Mouse (Mus musculus) limb, embryonic 10.5 days (tissue): ENCODE measurements around the gene Col9a2. TPM values are rescaled to one million over a fixed set of nuclear protein-coding genes. Genes with fewer than 3 reads are reported as not detected.

ENCODE experiments used
- DNase-seq: peaks from one replicate; pipeline ENCODE4 v3.0.0-alpha.2; 2017; ENCODE audit warnings: low spot score
- H3K27ac ChIP-seq: fragments of 300-500 bp; sonication (generic); 2 replicates; pipeline ENCODE4 v1.5.1; 2016; ENCODE audit warnings: mild to moderate bottlenecking
- H3K27me3 ChIP-seq: fragments of 300-500 bp; sonication (generic); 2 replicates; pipeline ENCODE4 v1.6.1; 2016; ENCODE audit warnings: low read depth, mild to moderate bottlenecking; ENCODE audit not compliant: poor library complexity, severe bottlenecking
- H3K36me3 ChIP-seq: fragments of 300-500 bp; sonication (generic); 2 replicates; pipeline ENCODE4 v1.6.1; 2016; ENCODE audit warnings: mild to moderate bottlenecking, moderate library complexity
- H3K4me1 ChIP-seq: fragments of 300-500 bp; sonication (generic); 2 replicates; pipeline ENCODE4 v1.6.1; 2016
- H3K4me3 ChIP-seq: fragments of 300-500 bp; sonication (generic); 2 replicates; pipeline ENCODE4 v1.5.1; 2016; ENCODE audit warnings: mild to moderate bottlenecking, moderate library complexity
- H3K9me3 ChIP-seq: fragments of 300-500 bp; sonication (generic); replicated peaks from 2 replicates; pipeline ENCODE4 v1.6.1; 2016; ENCODE audit warnings: mild to moderate bottlenecking
- WGBS: fragments of 180-500 bp; shearing (Covaris S2); methylation state at CpG from one replicate; pipeline ENCODE4 v1.1.7; 2016; 5-methylcytosine and 5-hydroxymethylcytosine counted together
- polyA plus RNA-seq: library from polyadenylated mRNA; unstranded; fragments of >200 nt; fragmentation: Nextera tagmentation; extraction: Ambion mirVana; gene quantifications from 2 replicates; pipeline ENCODE4 v1.2.1, GENCODE M21; 2016

Col9a2 gene
- 1.1 and 9.1 TPM in 2 replicates for polyA plus RNA-seq

DNA sequence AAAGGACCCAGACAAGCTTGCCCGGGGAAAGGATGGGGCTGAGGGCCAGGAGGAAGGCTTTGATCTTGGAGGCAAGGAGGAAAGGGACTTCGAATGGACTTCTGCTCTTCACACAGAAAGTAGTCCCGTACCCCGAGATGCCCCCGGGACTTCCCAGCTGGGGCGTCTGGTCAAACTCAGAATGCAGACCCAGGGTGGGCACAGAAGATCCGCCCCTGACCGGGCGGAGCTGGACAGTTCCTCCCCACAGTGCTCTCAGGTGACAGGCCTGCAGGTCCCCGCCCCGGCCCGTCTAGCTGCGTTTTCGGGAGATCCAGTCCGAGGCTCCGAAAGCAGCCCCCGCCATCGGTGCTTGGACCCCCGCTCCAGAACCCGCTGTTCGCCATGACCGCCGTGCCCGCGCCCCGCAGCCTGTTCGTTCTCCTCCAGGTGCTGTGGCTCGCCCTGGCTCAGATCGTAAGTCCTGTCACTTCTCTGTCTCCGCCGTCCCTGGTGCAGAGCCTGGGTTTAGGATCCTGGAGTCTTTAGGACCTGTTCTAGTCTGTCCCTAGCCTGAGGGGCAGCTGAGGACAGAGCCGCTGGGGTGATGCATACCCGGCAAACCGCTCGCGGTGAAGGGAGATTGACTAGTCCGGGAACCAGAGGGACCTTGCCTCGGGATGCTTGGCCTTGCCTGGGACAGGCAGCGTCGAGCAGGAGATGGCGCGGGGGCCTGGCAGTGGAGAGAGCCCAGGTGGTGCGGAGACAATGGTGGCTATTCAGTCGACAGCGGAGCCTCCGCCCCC lies at the start of gene Col9a2:
Gene Col9a2, plus strand, starts transcription at position 55 of the 785 bp plus-strand sequence.
- no peaks in the 10 kb centered on the region for H3K36me3 ChIP-seq
- DNase-seq = peak; percentile 58
- peak within 1 kb of the TSS; percentile 67; the same call in 1 of the 2 replicates for H3K27ac ChIP-seq
- WGBS = 3% methylated on average over 46 of the region's 46 CpGs
- H3K9me3 ChIP-seq = no peaks in the 10 kb centered on the region
- peak within 1 kb of the TSS; percentile 53 for H3K4me3 ChIP-seq
- peaks cover 39% of the 10 kb centered on the region for H3K27me3 ChIP-seq
- H3K4me1 ChIP-seq = peaks cover 32% of the 10 kb centered on the region

DNA sequence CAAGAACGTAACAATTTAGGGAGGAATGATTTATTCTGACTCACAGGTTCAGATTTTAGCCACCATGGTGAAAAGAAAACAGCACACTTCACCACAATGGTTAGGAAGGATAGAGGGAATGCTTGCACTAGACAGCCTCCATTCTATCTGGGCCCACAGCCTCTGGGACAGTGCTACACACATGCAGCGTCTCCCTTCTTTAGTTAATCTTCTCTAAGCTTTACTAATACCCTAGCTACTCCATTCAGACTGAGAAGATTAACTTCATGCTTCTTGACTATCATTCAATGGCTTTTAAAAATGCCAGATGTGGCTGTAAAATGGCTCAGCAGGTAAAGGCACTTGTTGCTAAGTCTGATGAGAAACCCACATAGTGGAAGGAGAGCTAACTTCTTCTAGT lies 46.9 kb upstream of the Col9a2 start:
- Histone ChIP-seq H3K27me3 (no peaks in the 10 kb centered on the region), H3K27ac (no peak overlapping the region), H3K9me3 (no peaks in the 10 kb centered on the region), H3K4me3 (no peak overlapping the region), H3K4me1 (no peaks in the 10 kb centered on the region), H3K36me3 (no peaks in the 10 kb centered on the region)
- 76% methylated on average over 2 of the region's 2 CpGs for WGBS
- no peak for DNase-seq

DNA sequence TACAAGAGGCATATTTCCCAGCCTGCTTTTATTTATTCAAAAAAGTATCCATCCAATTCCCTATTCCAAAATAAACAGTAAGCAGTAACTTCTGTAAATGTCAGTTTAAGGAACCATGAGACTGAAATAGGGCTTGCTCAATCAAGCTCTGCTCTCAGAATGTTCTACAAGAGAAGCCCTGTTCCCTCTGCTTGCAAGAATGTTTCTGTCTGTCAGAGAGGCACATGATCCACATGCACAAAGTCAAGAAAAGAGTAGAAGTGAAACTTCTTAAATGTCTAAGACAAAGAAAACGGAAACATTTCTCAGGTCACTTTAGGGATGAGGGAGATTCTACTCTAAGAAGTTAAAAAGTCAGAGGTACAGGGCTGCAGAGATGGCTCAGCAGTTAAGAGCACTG lies 46.2 kb upstream of the Col9a2 start:
- Histone ChIP-seq H3K4me1 (no peaks in the 10 kb centered on the region), H3K9me3 (no peaks in the 10 kb centered on the region), H3K4me3 (no peak overlapping the region), H3K27me3 (no peaks in the 10 kb centered on the region), H3K27ac (no peak overlapping the region), H3K36me3 (no peaks in the 10 kb centered on the region)
- 95% methylated on average over 1 of the region's 1 CpGs for WGBS
- DNase-seq = no peak

DNA sequence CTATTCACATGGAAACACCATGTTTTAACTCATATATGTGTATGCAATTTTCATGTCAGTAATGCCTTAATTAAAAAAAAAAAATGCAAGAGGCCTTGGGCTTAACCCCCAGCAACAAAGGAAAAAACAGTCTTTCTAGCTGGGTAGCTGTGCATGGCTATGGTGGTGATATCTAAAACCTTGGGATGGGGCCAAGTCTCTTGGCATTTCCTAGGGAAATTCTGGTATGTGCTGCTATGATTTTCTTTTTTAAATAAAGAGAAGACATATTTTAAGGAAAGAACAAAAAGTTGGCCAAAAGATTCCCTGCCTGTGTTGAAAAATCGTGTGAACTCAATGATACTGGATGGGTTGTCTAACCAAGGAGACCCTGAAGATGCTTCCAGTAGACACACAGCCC lies 43.3 kb upstream of the Col9a2 start:
- H3K4me1 ChIP-seq = peaks cover 4% of the 10 kb centered on the region; the same call in 1 of the 2 replicates
- H3K9me3 ChIP-seq = no peaks in the 10 kb centered on the region
- no peak overlapping the region for H3K27ac ChIP-seq
- H3K27me3 ChIP-seq = no peaks in the 10 kb centered on the region
- DNase-seq = no peak
- H3K4me3 ChIP-seq = no peak overlapping the region
- no peaks in the 10 kb centered on the region for H3K36me3 ChIP-seq
- 76% methylated on average over 1 of the region's 1 CpGs for WGBS

DNA sequence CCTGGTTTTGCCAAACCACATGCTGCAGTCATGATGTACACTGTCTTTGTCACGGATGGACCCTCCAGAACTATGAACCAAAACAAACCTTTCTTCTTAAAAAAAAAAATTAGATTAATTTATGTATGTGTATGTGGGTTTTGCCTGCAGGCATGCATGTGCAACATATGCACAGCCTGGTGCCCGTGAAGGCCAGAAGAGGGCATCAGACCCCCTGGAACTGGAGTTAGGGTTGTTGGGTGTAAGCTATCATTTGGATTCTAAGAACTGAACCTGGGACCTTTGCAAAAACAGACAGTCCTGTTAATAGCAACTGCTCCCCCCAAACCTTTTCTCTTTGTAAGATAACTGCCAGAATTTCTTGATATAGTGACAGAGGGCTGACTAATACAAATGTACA lies 38.1 kb upstream of the Col9a2 start:
- H3K27ac ChIP-seq = no peak overlapping the region
- peaks cover 39% of the 10 kb centered on the region for H3K4me1 ChIP-seq
- H3K27me3 ChIP-seq = no peaks in the 10 kb centered on the region
- no peak overlapping the region for H3K4me3 ChIP-seq
- H3K9me3 ChIP-seq = no peaks in the 10 kb centered on the region
- no peak for DNase-seq
- WGBS = 90% methylated on average over 2 of the region's 2 CpGs
- no peaks in the 10 kb centered on the region for H3K36me3 ChIP-seq

DNA sequence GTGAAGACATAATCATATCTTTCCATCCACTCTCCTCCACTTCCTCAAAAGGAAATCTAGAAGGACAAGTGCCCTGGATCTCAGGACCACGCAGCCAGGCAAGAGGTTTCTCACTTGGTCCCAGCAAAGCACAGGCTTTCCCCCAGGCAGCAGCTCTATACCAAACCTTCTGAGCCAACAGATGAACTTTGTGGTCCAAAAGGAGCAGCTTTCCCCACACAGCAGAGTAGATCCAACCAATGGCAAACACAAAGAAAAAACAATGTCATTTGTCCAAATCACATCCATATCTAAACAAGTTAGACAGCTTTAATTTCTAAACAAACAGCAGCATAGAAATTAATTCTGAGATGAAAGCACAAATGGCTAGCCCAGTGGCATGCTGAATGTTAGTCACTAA lies 37.5 kb upstream of the Col9a2 start:
- H3K36me3 ChIP-seq = no peaks in the 10 kb centered on the region
- H3K9me3 ChIP-seq = no peaks in the 10 kb centered on the region
- H3K4me3 ChIP-seq = no peak overlapping the region
- peaks cover 41% of the 10 kb centered on the region for H3K4me1 ChIP-seq
- WGBS = 55% methylated on average over 1 of the region's 1 CpGs
- DNase-seq = no peak
- no peak overlapping the region for H3K27ac ChIP-seq
- H3K27me3 ChIP-seq = no peaks in the 10 kb centered on the region

DNA sequence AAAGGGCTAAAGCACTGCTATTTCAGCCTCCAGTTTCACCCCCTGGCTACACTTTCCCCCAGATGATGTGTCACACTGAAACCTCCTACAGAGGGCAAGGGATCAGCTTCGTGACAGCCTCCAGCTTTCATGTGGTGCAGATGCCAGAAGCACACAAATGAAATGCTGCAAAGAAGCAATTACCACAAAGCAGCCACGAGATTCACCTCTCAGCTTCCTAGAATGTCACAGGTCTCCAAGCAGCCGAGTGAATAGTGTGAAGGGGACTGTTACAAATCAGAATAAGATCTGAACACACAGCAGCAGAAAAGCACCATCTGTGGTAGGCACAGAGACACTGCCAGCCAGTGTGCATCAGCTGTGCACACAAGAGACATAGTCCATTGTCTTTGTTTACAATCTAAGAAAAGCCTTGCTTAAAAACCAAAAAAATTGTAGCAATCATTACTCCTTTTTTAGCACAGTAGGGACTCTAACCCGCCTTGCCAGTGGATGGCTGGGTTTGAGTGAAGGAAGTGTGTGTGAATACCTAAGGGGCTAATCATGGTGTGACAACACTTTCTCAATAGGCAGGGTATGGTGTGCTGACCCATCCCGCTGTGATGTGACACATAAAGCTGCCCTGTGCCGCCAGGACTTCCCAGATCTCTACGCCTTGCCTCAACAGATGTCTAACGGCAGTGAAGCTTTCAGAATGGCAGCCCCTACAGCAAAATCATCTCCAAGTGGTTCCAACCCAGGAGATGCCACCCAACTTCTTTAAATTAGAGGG lies 36.6 kb upstream of the Col9a2 start:
- peak overlapping the region; percentile 54; the same call in 1 of the 2 replicates for H3K27ac ChIP-seq
- no peak overlapping the region for H3K4me3 ChIP-seq
- H3K27me3 ChIP-seq = no peaks in the 10 kb centered on the region
- DNase-seq = no peak
- 23% methylated on average over 8 of the region's 8 CpGs for WGBS
- no peaks in the 10 kb centered on the region for H3K9me3 ChIP-seq
- H3K4me1 ChIP-seq = peaks cover 41% of the 10 kb centered on the region
- no peaks in the 10 kb centered on the region for H3K36me3 ChIP-seq

DNA sequence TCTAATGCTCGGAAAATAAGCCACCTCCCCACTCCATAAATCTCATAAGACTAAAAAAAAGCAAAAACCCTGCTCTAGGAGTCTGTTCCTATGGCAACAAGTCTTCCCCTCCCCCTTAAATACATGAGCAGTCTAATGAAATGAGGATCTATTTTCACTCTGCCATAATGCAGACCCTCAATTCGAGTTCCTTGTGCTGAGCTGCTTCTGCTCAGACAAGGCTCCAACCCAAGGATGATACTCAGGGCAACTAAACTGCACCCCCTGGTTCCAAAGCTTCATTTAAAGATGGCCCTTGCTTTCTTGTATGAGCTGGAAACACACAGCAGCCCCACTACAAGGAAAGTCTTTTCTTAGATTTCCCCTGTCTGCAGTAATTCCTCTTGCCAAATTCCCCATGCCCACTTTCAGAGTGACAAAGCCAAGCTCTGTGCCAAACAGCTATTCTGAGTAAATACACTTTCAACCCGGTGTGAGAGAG lies 35.5 kb upstream of the Col9a2 start:
- Histone ChIP-seq H3K9me3 (no peaks in the 10 kb centered on the region), H3K4me1 (peaks cover 48% of the 10 kb centered on the region), H3K27ac (peak overlapping the region; percentile 65; the same call in 1 of the 2 replicates), H3K36me3 (no peaks in the 10 kb centered on the region), H3K27me3 (no peaks in the 10 kb centered on the region), H3K4me3 (no peak overlapping the region)
- 34% methylated on average over 3 of the region's 3 CpGs for WGBS
- DNase-seq = peak; percentile 32

DNA sequence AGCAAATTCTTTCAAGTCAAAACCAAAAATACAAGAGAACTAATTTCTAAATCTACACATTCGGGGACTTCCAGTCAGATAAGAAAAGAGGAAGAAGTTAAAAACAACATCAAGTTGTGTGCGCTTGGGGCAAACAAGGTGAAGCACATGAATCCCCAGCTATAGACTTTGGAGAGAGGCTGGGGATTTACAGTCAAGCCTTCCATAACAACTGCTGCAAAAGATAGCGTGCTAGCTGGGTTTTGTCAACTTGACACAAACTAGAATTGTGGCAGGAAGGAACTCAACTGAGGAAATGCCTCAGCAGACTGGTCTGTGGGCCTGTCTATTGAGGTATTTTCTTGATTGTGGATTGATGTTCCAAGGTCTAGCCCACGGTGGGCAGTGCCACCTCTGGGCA lies 34.5 kb upstream of the Col9a2 start:
- no peak for DNase-seq
- Histone ChIP-seq H3K4me1 (peaks cover 54% of the 10 kb centered on the region), H3K36me3 (no peaks in the 10 kb centered on the region), H3K27ac (no peak overlapping the region), H3K9me3 (no peaks in the 10 kb centered on the region), H3K27me3 (no peaks in the 10 kb centered on the region), H3K4me3 (no peak overlapping the region)
- 71% methylated on average over 4 of the region's 4 CpGs for WGBS

DNA sequence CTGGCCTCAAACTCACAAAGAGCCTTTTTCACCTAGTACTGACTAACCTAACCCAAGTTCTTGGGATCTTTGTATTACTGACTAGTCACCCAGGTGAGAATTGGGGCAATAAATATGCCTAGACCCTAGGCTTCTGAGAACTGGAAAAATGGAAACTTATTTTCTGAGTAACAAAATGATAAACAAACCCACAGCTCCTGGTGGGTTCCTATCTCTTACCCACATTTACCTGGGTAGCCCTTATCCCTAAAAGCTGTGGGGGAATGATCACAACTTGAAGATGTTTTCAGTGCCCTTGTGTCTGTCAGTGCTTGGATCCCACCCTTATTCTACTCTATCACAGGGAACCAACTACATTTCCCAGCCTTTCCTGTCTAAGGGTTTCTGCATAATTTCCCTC lies 32.2 kb upstream of the Col9a2 start:
- H3K4me1 ChIP-seq = peaks cover 56% of the 10 kb centered on the region
- no peaks in the 10 kb centered on the region for H3K27me3 ChIP-seq
- H3K4me3 ChIP-seq = no peak overlapping the region
- H3K27ac ChIP-seq = no peak overlapping the region
- no peaks in the 10 kb centered on the region for H3K36me3 ChIP-seq
- H3K9me3 ChIP-seq = no peaks in the 10 kb centered on the region
- DNase-seq = no peak

DNA sequence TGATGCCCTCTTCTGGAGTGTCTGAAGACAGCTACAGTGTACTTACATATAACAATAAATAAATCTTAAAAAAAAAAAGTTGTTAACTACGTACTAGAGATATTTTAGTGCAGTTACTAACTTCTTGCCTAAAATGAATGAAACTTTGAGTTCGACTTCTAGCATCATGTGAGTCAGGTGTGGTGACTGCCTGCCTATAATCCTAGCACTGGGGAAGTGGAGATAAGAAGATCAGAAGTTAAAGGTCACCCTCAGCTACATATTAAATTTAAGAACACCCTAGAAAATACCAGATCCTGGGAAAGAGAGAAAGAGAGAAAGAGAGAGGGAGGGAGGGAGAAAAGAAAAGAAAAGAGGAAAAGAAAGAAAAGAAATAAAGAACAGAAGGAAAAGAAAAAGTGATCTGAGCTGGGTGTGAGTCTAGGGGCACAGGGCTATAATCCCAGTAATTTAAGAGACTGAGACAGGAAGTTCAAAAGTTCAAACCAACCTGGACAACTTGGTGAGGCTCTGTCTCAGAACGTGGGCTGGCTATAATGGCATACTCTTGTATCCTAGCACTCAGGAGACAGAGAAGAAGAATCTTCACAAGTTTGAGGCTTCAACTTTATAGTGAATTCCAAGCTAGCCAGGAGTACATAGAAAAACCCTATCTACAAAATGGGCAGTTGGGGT lies 31.0 kb upstream of the Col9a2 start:
- no peaks in the 10 kb centered on the region for H3K36me3 ChIP-seq
- H3K27me3 ChIP-seq = no peaks in the 10 kb centered on the region
- H3K9me3 ChIP-seq = no peaks in the 10 kb centered on the region
- no peak for DNase-seq
- peaks cover 44% of the 10 kb centered on the region for H3K4me1 ChIP-seq
- 58% methylated on average over 3 of the region's 3 CpGs for WGBS
- no peak overlapping the region for H3K27ac ChIP-seq
- H3K4me3 ChIP-seq = no peak overlapping the region

DNA sequence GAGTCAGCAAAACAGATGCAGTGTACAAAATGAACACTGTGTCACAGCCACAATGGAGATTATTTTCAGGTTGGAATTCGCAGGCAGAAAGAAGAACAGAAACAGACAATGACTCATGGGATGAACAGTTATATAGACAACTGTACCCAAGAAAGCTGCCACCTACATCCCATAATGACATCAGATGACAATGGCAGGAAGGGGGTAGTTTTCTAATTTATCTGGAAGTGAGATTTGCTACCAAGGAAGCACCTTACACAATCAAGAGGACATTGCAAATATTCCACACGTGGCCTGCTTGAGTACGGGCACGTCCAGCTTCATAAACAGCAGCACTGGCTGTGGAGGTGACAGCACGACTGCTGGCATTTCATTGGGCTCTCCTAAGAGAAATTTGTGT lies 30.0 kb upstream of the Col9a2 start:
- H3K36me3 ChIP-seq = no peaks in the 10 kb centered on the region
- no peak for DNase-seq
- H3K9me3 ChIP-seq = no peaks in the 10 kb centered on the region
- no peaks in the 10 kb centered on the region for H3K27me3 ChIP-seq
- 89% methylated on average over 5 of the region's 5 CpGs for WGBS
- H3K27ac ChIP-seq = no peak overlapping the region
- H3K4me1 ChIP-seq = peaks cover 35% of the 10 kb centered on the region
- no peak overlapping the region for H3K4me3 ChIP-seq
